Mouse (Mus musculus) megakaryocyte, adult 5-6 weeks (primary cell): ENCODE measurements around the gene Lgi1. TPM values are rescaled to one million over a fixed set of nuclear protein-coding genes. Genes with fewer than 3 reads are reported as not detected.

Experiments used
- ATAC-seq: 2 replicates; pipeline ENCODE4 v1.8.0; 2016; ENCODE audit warnings: mild to moderate bottlenecking, inconsistent platforms; ENCODE audit not compliant: poor library complexity, severe bottlenecking
- total RNA-seq, 2 experiments: library from RNA; stranded (forward) in 1 of 2; stranded (reverse) in 1 of 2; fragments of 153-499, 151-499 nt in 1 of 2; fragments of 221-1000, 200-1000 nt in 1 of 2; gene quantifications; 2 replicates each; pipeline versions ENCODE4 v1.2.3 to v1.2.4; 2015 to 2017

Gene Lgi1
- total RNA-seq, 2 experiments from 2014 or later: not detected

DNA sequence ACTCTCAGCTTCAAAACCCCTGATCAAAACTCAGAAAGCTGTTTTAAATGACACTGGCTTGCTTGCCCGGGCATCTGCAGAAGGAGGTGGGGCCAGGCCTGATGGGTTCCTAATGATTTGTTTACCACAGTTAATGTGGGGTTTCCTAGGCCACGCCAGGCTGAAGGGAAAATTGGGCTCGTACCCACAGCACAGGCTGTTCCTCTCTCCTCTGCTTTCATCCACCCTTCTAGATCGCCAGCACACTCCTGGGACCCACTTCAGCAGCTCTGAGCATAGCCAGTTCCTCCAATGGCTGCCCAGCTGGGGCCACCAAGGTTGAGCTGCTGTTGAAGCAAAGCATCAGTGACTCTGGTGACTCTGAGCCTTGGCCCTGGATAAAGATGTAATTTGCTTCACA, 4.0 kb upstream of the Lgi1 start:
- ATAC-seq: no peak

DNA sequence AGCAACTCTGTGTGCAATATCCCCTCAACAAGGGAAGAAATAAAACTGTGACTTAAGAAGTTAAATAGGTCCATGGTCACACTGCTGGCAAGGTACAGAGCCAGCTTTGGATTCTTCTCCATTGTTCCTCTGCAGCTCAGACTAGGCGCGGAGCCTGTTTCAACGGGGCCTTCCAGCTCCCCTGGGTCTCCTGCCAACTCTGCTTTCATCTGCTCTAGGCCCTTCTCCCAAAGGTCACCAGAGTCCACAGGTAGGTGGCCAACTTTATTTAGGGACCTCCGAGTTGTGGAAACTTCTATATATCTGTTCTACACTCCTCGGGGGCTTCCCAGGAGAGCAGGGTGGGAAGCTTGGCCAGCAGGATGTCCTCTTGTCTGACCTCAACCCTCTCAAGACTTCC, 3.0 kb upstream of the Lgi1 start:
- no peak for ATAC-seq

DNA sequence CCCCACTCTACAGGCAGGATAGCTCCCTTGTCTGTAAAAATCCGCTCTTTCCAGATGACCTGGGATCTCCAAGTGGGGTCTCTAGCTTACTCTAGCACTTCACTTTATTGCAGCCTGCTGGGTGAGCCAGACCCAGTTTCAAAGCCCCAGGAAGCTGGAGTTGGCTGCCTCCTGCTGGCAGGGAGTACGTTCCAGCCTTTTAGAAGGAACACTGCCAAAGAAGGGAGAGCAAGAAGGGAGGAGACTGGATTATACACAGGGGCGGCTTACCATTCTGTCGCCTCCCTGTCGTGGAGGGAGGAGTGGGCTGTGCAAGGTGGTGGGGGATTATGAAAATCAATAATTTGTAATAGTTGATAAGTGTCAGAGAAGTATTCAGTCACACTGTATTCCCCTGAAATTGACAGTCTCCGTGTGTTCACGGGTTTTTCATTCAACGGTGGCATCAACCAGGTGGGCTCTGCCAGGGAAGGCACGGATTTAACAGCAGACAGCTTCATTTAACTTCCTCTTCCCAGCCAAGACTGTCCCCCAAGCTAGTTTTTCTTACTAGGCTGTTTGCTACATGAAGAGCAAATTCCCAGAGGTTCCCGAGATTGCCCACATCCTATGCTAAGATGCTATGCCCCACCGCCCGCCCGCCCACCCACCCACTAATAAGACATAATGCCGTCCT, 369 bp upstream of the Lgi1 start:
- no peak for ATAC-seq

DNA sequence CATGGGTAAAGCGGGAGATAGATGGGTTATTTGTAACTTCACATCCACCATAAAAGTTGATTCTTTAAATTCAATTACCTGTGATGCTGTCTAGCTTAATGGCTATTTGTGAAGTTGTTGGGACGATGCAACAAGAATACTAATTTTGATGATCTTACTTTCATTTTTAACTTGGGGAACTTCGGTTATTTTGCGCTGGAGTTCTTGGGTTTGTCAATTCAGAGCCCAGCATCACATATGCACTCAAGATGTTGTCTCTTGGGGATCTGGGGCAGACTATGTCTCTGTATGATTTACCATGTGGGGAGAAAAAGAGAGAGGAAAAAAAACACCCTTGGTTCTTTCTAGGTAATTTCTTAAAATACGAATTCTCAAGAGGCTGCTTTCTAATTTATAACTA, 1.4 kb downstream of the Lgi1 start:
- ATAC-seq: no peak

DNA sequence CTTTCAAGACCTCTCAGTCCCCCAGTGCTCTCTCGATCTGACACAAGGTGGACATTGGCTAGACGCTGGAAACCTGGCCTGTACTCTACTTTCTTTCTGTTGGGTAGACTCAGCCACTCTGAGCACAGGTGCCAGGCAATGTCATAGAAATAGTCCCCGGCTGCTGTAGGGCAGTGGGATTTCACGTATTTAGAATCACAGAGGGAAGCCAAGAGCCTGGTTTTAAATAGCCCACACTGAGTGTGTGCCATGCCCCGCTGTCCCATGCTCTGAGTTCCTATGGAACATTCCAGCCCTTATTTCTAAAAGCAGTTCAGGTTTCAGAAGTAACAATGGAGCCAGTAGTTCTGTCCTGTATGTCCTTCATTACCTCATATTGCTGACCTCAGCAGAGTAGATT, 3.1 kb downstream of the Lgi1 start:
- no peak for ATAC-seq

DNA sequence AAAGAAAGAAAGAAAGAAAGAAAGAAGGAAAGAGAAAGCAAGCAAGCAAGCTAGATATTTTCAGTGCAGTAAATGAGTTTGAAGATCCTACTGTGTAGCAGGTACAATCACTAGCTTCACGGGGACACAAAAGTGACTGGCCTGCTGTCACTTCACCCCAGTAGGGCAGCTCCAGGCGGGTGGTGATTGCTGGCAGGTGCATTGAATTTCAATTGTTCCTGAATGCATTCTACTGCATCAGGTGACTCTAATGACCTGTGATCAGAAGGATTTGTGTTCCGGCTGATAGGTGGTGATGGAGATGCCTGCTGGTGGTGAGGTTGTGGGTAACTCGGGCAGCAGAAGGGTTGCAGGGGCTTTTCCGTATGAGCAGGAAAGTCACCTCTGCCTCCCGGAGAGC, 6.7 kb downstream of the Lgi1 start:
- no peak for ATAC-seq

DNA sequence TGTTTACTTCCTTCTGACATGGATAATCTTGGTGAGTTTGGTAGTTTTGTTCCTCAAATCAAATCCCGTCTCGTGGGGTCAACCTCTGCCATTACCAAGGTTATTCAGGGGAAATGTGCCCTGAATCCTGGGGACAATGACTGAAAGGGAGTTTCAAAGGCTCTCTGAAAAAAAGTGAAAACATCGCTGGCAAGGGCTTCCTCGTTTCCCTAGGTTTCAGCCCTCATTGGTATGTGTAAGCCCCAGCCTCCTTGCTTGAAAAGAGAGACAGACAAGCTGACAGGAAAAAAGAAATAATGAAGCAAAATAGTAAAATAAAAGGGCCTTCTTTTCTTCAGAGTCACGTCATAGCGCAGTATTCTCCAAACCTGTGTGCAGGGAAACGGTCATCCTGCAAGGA, 9.5 kb downstream of the Lgi1 start:
- ATAC-seq: no peak

DNA sequence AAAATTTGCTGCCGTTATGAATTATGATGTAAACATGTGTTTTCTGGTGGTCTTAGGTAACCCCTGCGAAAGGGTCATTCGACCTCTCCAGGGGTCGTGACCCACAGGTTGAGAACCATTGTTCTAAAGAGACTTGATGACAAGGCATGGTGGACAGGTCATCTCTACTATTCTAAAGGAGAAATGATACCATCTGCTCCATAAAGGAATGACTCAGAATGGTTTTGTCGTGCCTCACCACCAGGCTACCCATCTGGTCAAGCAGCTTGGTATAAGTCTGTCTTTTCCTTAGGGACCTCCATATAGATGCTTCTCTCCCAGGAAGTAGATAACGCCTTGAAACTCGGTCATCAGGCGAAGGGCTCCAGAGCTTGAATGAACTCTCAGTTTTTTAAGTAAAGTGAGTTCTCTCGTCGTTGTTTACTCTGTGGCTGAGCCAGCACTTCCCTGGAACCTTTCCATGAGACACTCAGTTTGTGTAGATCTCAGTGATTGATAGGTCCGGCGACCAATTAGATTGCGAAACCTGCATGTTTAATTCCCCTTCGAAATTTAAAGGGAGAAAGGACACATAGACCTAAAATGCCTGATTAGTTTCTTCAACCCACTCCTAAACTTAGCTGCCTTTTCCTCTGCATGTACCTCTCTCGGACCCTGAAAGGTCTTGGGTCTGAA, 10.5 kb downstream of the Lgi1 start:
- no peak for ATAC-seq

DNA sequence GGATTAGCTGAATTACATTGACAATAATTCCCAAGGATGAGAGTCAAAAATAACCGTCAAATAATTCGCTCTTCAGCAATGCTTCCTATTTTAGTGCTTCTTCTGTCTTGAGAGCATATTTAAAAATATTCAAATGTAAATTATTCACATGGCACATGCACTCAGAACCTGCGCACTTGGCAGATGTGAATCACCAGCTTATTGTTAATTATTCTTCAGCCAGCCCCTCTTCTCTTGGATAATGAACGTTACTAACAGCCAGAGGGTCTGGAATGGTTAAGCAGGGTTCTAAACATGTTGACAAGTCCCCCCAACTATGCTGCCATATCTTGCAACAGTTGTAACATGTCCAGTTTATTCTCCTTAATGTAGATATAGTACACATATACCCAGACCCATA, 11.9 kb downstream of the Lgi1 start:
- no peak for ATAC-seq

DNA sequence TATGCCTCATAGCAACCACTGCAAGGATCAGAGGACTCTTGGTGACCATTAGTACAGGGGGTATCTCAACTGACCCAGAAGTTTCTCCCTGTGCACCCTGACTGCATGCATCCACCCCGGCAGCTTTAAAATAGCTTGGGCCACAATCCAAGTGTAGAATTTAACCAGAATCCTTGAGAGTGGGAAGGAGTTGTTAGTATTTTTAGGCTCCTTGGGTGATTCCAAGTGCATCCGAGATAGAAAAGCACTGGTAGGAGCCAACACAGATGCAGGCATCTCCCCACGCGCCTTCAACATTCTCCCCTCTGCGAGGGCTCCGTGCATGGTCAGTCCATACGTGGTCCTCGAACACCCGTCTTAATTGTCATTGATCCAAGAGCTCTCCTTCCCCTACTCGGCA, 15.9 kb downstream of the Lgi1 start:
- ATAC-seq: no peak

DNA sequence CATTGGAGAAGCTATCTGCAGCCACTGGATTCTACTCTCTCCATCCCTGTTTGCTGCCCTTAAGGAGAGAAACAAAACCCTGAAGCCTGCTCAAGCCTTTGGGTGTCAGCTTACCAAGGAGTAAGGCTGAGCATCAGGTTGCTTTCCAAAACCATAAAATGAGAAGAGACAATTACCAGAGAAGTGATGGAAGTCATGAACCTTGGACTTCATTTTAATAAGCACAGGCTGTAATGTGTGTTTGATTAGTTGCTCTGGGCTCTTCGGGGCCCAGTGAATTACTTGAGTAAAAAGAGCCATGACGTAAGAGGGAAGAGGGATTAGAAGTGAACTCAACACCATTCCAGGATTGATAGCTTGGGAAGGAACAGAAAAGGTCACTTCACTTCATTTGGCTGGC, 18.1 kb downstream of the Lgi1 start:
- ATAC-seq: no peak

DNA sequence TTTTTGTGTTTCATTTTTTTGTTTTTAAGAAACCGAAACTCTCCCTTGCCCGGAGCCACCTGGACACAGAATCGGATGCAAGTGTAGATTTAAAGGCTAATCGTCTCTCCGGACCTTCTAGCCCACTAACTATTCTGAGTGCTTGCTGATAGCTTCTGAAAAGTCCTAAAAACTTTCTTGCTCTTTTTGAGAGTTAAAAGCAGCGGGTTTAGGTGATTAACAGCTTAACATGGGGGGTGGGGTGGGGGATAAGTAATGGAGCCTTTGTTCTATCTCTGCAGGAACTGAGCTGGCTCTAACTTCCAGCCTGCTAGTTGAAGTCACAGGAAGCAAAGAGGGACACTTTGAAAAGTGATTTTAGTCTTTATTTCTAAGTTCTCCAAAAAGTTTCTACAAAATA, 24.2 kb downstream of the Lgi1 start:
- no peak for ATAC-seq

DNA sequence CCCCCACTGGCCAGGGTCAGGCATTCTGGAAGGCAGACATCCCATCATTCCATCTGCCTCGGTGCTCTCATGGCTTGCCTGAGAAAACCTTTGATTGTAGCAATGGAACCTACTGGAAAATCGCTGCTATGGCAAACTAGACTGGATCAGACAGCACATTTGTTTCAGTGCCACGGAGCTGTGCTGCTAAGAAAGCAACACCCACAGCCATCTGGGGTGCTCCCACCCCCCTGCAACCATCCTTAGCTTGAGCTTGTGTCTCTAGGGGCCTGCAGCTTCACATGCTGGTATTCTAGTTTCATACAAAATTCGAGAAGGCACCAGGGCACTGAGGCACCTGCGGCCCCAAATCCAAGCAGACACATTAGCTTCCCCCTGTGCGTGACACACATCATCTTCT, 27.1 kb downstream of the Lgi1 start:
- ATAC-seq: no peak

DNA sequence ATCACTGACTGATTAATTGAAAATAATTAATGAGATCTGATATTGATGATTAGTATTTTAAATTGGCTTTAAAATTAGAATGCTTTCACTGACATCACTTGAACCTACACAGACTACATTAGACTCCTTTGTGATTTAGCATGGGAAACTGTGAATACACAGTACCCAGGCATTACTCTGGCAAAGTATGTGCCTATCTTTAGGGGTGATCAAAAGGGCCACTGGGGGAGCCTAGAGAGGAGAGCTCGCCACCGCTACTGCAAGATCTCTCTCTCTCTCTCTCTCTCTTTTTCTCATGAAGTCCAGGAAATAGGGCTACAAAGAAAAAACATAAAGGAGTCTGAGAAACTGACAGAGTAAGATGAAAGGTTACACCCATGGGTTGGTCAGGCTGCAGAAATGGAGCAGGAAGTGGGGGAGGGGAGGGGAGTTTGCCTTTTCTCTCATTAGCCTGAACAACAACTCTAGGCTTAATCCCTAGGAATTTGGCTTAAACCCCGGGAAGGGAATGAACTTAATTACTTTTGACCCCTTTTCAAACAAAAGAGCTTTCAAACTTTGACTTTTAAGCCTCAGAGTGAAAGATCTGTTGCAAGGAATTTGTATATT, 33.8 kb downstream of the Lgi1 start:
- no peak for ATAC-seq

DNA sequence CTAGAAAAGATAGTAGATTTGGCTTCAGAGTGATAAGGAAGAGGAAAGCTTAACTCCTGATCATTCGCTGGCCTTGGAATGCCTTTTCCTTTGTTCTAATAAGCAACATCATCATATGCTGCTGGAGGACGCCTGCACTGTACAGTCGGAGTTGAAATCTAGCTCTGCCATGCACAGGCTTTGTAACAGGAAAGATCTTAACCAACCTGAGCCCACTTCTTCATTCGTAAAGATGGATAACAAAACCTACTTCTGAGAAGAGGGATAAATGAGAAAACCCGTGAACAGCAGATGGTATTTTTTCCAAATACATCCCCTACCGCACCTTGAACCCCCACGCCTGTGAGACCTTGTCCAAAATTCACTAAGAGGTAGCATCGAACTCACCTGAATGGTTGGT, 43.8 kb downstream of the Lgi1 start:
- ATAC-seq: no peak

DNA sequence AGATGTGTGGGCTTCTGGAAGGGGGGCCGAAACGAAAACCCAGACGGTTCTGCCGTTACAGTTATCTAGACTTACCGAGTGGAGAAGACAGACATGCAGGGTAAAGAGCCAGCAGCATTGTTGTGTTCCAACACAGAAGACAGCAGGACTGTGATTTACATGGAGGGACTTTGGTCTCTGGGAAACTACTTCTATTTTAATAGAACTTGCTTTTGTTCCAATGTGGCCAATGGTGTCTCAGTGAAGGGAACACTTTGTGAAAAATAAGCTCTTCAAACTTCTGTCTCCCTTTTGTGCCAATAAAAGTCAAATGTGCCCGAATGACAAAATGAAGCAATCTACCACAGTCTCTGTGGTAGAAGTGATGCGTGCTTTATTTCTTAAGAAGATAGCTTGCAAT, 50.8 kb downstream of the Lgi1 start:
- no peak for ATAC-seq

DNA sequence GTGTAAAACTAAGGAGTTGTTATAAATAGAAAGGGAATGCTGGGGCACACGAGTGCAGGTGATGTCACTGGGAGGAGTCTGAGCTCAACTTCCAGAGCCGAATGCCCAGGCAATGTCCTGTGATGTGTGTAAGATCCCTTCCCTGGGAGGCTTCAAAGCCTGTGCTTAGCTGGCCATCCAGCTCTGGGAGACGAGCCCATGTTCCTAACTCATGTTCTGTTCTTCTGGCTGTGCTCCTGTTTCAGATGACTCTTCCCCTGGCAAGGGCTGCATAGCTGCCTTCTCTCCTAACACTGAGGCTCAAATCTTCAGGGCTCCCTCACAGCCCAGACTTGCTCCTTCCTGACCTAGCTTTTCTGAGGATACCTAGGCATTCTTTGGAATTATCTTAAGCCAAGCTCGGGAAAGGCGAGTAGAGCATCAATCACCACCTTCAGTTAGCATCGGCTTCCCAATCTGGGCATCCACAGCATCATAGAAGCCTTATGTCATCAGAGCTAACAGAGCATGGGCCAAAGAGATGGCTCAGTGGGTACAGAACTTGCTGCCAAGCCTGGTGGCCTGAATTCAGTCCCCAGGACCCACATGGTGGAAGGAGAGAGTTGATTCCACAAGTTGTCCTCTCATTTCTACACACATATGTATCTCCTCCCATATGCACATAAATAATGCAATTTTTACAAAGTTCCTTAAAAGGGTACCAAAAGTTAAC, 52.4 kb downstream of the Lgi1 start:
- no peak for ATAC-seq

DNA sequence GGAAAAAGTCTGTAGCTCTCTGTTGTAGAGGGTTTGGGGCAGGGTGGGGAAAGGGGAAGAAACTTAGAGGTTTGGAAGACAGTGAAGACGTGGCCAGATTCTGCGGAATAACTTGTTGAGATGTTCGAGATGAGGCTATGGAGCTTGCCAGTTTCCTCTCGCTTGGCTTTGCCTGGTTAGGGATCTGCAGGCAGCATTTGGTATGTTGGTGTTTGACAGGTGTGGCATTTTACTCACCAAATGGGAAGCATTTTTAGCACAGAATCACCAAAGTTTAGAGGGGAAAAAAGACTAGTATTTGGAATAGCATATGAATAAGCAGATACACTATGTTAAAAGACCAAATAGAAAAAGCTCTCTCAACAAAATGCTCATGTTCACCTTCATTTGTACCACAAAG, 54.0 kb downstream of the Lgi1 start:
- ATAC-seq: no peak

DNA sequence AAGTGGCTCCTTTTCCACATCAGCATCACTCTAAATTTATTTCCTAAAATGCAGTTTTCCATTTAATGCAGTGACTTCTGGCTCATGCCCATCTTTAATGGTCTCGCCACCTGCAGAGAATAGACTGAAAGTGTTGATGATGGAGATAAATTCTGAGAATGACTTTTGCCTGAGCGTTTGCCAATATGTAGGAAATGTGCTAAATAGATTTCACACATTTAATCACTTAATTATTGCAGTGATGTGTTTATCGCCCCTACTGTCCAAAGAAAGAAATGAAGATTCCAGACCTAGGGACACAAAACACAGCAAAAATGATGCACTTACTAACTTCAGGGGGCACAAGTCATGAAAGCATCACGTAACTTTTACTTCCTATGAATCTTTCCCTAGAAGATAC, 54.8 kb downstream of the Lgi1 start:
- no peak for ATAC-seq

DNA sequence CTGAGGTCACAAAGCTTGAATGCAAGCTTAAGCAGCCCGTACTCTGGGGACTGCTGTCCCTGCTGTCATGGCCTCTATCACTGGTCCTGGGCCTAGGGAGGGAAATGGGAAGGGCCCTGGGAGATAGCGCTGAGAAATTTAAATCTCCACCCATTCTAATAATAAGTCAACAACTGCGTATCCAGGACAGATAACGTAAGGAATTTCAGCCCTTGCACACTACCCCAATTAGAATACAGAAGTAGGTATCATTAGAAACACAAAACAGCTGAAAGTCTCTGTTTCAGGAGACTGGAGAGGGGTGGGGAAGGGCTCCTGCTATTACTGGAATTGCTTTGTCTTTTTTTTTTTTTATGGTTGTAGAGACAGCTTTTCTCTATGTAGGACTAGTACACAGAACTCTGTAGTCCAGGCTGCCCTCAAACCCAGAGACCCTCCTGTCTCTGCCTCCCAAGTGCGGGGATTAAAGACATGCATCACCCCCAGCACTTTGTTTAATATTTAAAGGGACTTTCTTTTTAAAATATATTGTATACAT, 56.4 kb downstream of the Lgi1 start:
- ATAC-seq: no peak

DNA sequence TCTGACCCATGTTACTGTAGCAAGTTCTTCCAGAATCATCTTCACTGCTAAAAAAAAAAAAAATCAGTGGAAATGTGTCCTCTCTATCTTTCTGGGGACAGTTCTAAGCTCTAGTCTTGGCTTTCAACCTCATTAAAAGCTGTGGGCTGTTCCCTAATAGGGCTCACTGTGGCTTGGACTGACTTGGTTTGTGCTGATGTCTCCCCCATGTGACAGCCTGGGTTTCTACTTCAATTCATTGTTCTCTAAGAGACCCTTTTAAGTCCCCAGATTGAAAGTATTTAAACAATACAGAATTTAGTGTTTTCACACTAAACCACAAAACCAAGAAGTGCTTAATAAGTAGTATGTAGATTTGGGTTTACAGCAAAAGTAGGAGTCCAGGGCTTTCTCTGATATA, 59.4 kb downstream of the Lgi1 start:
- no peak for ATAC-seq
